Mouse (Mus musculus): Measurements from ENCODE around the gene Kmt5c.

Kmt5c gene

GRCm38 (mm10) chr7:4739544-4740275 lies at the start of gene Kmt5c:
Kmt5c (plus strand) TSS chr7:4740115.
- peak; percentile 84 to 88 for DNase-seq (ENCODE audit: low spot score in 2 of 2)

- no peak for DNase-seq (ENCODE audit: low spot score in 2 of 2)
Measured at GRCm38 (mm10) chr7:4690387-4690786, 49.5 kb upstream of the Kmt5c start, which contains the start of gene Brsk1. Brsk1 (plus strand) TSS chr7:4690604.

GRCm38 (mm10) chr7:4690951-4691653 lies 48.8 kb upstream of the Kmt5c start:
- no peak for DNase-seq (ENCODE audit: low spot score in 2 of 2)

- DNase-seq (ENCODE audit: low spot score in 2 of 2), result no peak
Measured at GRCm38 (mm10) chr7:4693004-4693403, 46.9 kb upstream of the Kmt5c start.

- DNase-seq (ENCODE audit: low spot score in 2 of 2), result no peak
Measured at GRCm38 (mm10) chr7:4702334-4702733, 37.6 kb upstream of the Kmt5c start.

GRCm38 (mm10) chr7:4703195-4703594 lies 36.7 kb upstream of the Kmt5c start:
- DNase-seq (ENCODE audit: low spot score in 2 of 2), result no peak

- peak in 1 of 2 experiments; percentile 43 for DNase-seq (ENCODE audit: low spot score in 2 of 2)
Measured at GRCm38 (mm10) chr7:4705098-4705497, 34.8 kb upstream of the Kmt5c start.

GRCm38 (mm10) chr7:4712594-4712993 lies 27.3 kb upstream of the Kmt5c start:
- no peak for DNase-seq (ENCODE audit: low spot score in 2 of 2)

- no peak for DNase-seq (ENCODE audit: low spot score in 2 of 2)
Measured at GRCm38 (mm10) chr7:4716955-4717354, 23.0 kb upstream of the Kmt5c start.

GRCm38 (mm10) chr7:4719276-4719675 lies 20.6 kb upstream of the Kmt5c start:
- DNase-seq (ENCODE audit: low spot score in 2 of 2), result no peak

GRCm38 (mm10) chr7:4723508-4723907 lies 16.4 kb upstream of the Kmt5c start:
- DNase-seq (ENCODE audit: low spot score in 2 of 2), result no peak

GRCm38 (mm10) chr7:4724359-4724758 lies 15.6 kb upstream of the Kmt5c start:
- DNase-seq (ENCODE audit: low spot score in 2 of 2), result no peak

- no peak for DNase-seq (ENCODE audit: low spot score in 2 of 2)
Measured at GRCm38 (mm10) chr7:4725169-4725568, 14.7 kb upstream of the Kmt5c start, which contains the start of gene Tmem150b. Tmem150b (minus strand) TSS chr7:4725249.

- DNase-seq (ENCODE audit: low spot score in 2 of 2), result no peak
Measured at GRCm38 (mm10) chr7:4731090-4731489, 8.8 kb upstream of the Kmt5c start.

GRCm38 (mm10) chr7:4732968-4733392 lies 6.9 kb upstream of the Kmt5c start:
- no peak for DNase-seq (ENCODE audit: low spot score in 2 of 2)

GRCm38 (mm10) chr7:4739041-4739543 lies 823 bp upstream of the Kmt5c start:
- no peak for DNase-seq (ENCODE audit: low spot score in 2 of 2)

- DNase-seq (ENCODE audit: low spot score in 2 of 2), result no peak
Measured at GRCm38 (mm10) chr7:4740309-4740727, 403 bp downstream of the Kmt5c start.

GRCm38 (mm10) chr7:4741151-4741550 lies 1.2 kb downstream of the Kmt5c start:
- DNase-seq (ENCODE audit: low spot score in 2 of 2), result peak in 1 of 2 experiments; percentile 53

- DNase-seq (ENCODE audit: low spot score in 2 of 2), result no peak
Measured at GRCm38 (mm10) chr7:4741672-4742481, 2.0 kb downstream of the Kmt5c start.

GRCm38 (mm10) chr7:4742482-4742819 lies 2.5 kb downstream of the Kmt5c start:
- DNase-seq (ENCODE audit: low spot score in 2 of 2), result no peak

- no peak for DNase-seq (ENCODE audit: low spot score in 2 of 2)
Measured at GRCm38 (mm10) chr7:4743354-4743753, 3.4 kb downstream of the Kmt5c start.

- no peak for DNase-seq (ENCODE audit: low spot score in 2 of 2)
Measured at GRCm38 (mm10) chr7:4744886-4745285, 5.0 kb downstream of the Kmt5c start.

Measured in spleen, postnatal 14 days (tissue).